Mouse (Mus musculus) E14TG2a.4 (cell line): Measurements from ENCODE around the gene Plxna2.

Source experiments
- CTCF ChIP-seq: conservative IDR thresholded peaks from 2 replicates; pipeline ENCODE4 v1.5.1; 2014; ENCODE audit warnings: low read length
- NANOG ChIP-seq: IDR thresholded peaks from 2 replicates; pipeline ENCODE4 v1.6.1; 2014; ENCODE audit warnings: borderline replicate concordance, low read length, mixed read lengths

DNA sequence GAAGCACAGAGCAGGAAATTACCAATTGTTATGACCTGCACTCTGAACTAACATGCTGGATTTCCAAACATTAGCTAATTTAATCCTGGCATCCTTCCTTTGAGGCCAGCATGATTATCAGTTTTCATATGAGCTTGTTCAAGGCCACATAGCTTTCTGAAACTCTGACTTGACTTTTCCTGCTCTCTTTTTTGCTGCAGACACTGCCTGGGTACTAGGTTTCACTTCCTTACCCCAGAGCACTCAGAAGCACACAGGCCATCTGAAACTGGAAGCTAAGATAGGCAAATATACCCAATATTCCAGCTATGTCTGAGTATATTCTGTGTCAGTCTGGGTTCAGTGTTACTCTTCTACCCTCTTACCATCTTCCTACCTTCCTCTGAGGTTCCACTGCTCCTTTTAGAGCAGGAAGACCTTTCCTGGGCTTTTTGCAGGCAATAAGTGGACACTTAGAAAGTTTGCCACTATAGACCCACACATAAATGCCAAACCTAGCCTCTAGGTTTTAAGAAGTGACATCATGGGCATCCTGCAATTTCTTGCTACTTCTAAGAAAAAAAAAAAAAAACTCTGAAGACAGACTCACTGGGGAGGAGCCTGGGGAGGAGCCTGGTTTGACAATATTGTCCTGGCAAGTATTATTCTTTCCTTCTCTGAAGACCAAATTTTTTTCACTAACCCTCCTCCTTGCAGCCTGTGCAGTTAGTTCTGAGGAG is 157.8 kb downstream of the Plxna2 start:
- no peak for TF ChIP-seq CTCF
- no peak for TF ChIP-seq NANOG
